Mouse (Mus musculus): ENCODE results near the gene Schip1. TPM values are rescaled to one million over a fixed set of nuclear protein-coding genes. Genes with fewer than 3 reads are reported as not detected.

Gene Schip1
- polyA plus RNA-seq, 1 experiment from 2014 or later: 108 TPM

DNA sequence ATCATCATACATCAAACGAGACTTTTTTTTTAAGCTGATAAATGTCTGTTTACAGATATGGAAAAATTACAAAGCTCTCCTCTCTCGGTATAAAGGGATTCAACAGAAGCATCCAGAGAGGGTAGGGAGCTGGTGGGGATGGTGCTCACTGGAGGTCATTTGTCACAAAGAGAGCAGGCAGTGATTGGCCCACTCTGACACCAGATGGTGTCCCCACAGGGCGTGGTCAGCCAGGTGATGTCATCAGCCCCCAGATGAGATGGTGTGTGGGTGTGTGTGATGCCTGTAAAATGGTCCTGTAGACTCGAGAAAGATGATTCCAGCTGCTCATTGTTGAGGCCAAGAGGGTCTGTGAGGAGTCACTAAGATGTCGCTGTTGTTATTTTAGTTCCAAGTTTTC, 554.5 kb downstream of the Schip1 start:
- H3K36me3 ChIP-seq: peaks cover 29% of the 10 kb centered on the region; the same call in 1 of the 2 replicates
- peaks cover 7% of the 10 kb centered on the region; the same call in 1 of the 2 replicates for H3K4me1 ChIP-seq
- peaks cover 16% of the 10 kb centered on the region; the same call in 1 of the 2 replicates for H3K27me3 ChIP-seq
- no peak overlapping the region for H3K9ac ChIP-seq (replicated peaks)
- ATAC-seq (ENCODE audit: low FRiP score, low read depth): no peak
- H3K4me2 ChIP-seq (replicated peaks): no peak overlapping the region
- H3K9me3 ChIP-seq: no peaks in the 10 kb centered on the region
- H3K4me3 ChIP-seq: no peak overlapping the region
- H3K27ac ChIP-seq (replicated peaks): no peak overlapping the region
- WGBS: 80% methylated on average over 5 of the region's 5 CpGs

DNA sequence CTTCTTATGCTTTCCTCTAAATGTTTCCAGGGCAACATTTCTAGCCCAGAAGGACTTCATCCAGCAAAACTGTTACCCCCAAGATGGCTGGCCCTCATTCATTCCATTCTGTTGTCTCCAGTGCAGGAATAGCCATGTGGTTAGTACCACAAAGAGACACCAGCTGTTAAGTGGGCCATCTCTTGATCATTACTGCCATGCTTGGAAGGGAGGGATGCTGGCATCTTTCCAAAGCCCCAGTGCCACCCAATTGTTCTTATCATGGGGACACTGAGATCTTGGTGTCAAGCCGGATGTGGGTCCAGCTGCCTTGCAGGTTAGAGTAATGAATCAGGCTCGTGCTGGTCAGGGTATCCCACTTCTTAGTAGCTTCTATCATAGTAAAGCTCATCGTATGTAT, 557.4 kb downstream of the Schip1 start:
- Histone ChIP-seq H3K36me3 (peaks cover 46% of the 10 kb centered on the region), H3K9ac (replicated peaks) (no peak overlapping the region), H3K27me3 (0 out of 2 replicates have a peak, but pooled peaks cover 6% of the 10 kb centered on the region), H3K27ac (replicated peaks) (no peak overlapping the region), H3K9me3 (no peaks in the 10 kb centered on the region), H3K4me3 (no peak overlapping the region), H3K4me2 (replicated peaks) (no peak overlapping the region), H3K4me1 (no peaks in the 10 kb centered on the region)
- no peak for ATAC-seq (ENCODE audit: low FRiP score, low read depth)
- 93% methylated on average over 3 of the region's 3 CpGs for whole genome bisulfite sequencing

GRCm38 (mm10) chr3:68623036-68623435, 558.4 kb downstream of the Schip1 start:
- Histone ChIP-seq H3K9me3 (no peaks in the 10 kb centered on the region), H3K27ac (replicated peaks) (no peak overlapping the region), H3K27me3 (0 out of 2 replicates have a peak, but pooled peaks cover 4% of the 10 kb centered on the region), H3K4me3 (no peak overlapping the region), H3K4me1 (no peaks in the 10 kb centered on the region), H3K9ac (replicated peaks) (no peak overlapping the region), H3K4me2 (replicated peaks) (no peak overlapping the region), H3K36me3 (peaks cover 50% of the 10 kb centered on the region)
- WGBS: 89% methylated on average over 5 of the region's 5 CpGs
- no peak for ATAC-seq (ENCODE audit: low FRiP score, low read depth)

DNA sequence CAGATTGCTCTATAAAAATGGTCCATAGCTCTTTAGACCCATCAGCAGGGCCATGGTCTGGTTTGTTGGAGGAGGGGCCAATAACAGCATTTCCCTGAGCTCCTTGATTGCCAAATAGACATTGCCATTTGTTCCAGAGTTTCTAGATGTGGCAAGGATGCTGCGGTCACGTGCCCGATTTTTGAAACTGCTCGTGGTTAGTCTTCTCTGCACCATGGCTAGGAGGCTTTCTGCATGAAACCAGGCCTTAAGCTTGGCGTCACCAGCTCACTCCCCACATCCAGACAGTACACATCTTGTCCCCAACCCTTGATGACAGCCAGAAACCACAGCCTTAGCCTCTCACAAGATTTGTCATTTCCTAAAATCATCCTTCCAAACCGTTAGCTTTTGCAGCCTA, 559.9 kb downstream of the Schip1 start:
- Histone ChIP-seq H3K27me3 (no peaks in the 10 kb centered on the region), H3K4me2 (replicated peaks) (no peak overlapping the region), H3K27ac (replicated peaks) (no peak overlapping the region), H3K9ac (replicated peaks) (no peak overlapping the region), H3K4me1 (no peaks in the 10 kb centered on the region), H3K9me3 (no peaks in the 10 kb centered on the region), H3K4me3 (no peak overlapping the region), H3K36me3 (peaks cover 50% of the 10 kb centered on the region)
- WGBS: 94% methylated on average over 6 of the region's 6 CpGs
- ATAC-seq (ENCODE audit: low FRiP score, low read depth): no peak

DNA sequence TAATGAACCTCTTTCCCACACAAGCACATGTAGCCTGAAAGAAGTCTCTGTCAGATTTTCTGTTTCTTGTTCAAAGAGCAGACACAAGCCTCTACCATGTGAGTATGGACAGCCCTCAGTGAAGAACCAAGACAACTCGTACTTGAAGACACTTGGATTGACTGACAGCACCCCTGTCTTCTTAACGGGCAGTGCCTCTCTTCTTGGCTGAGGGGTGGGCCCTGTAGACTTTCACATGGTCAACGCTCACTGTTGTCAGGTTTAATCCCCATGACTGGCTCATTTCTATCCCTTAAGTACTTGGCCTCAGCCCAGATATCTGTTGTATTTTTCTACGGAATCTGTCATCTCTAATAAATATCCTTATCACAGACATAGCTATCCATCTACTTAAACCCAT, 565.7 kb downstream of the Schip1 start:
- WGBS: 65% methylated on average over 4 of the region's 4 CpGs

DNA sequence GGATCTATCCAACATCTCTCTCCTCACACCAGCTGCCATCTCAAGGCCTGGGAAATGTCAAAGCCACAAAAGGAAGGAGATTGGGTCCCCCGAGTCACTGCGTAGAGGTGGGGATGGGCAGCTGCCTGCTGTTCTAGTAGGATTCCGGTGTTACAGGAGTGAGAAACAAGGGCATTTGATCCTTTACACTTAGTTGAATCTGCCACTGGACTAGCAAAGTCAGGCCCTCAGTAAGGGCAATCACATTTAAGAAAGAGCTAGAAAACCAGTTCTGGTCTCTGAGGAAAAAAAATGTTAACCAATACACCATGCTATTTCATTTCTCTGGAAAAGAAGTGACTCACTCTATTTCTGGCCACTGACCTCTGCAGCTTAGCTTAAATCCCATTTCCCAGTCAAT, 566.2 kb downstream of the Schip1 start:
- 71% methylated on average over 3 of the region's 3 CpGs for WGBS
- Histone ChIP-seq H3K4me1 (no peaks in the 10 kb centered on the region), H3K9ac (replicated peaks) (no peak overlapping the region), H3K27ac (replicated peaks) (no peak overlapping the region), H3K9me3 (no peaks in the 10 kb centered on the region), H3K4me3 (no peak overlapping the region), H3K4me2 (replicated peaks) (no peak overlapping the region), H3K27me3 (no peaks in the 10 kb centered on the region), H3K36me3 (peaks cover 15% of the 10 kb centered on the region)
- no peak for ATAC-seq (ENCODE audit: low FRiP score, low read depth)

More for the DNA sequence above, 565.7 kb downstream of the Schip1 start:
- Histone ChIP-seq H3K27me3 (no peaks in the 10 kb centered on the region), H3K9ac (replicated peaks) (no peak overlapping the region), H3K27ac (replicated peaks) (no peak overlapping the region), H3K4me1 (no peaks in the 10 kb centered on the region), H3K4me3 (no peak overlapping the region), H3K9me3 (no peaks in the 10 kb centered on the region), H3K36me3 (peaks cover 19% of the 10 kb centered on the region), H3K4me2 (replicated peaks) (no peak overlapping the region)
- ATAC-seq (ENCODE audit: low FRiP score, low read depth): no peak

DNA sequence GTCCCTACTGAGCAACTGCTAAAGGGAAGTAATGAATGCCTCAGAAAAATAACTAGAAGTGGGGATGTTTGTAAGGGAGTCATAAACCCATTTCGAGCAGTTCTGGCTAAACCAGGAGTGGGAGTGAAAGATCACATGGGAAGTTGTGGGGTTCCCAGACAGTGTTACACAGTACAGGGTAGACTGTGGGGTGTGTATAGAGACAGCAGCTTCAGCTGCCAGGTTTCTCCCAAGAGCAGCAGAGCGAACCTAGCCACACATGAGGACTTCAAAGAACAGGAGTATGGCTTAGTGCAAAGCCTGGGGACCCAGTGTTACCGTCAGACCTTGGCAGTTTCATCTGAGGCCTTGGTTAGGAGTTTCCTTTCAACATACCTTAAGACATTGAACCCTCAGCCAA, 568.1 kb downstream of the Schip1 start:
- WGBS: 80% methylated on average over 3 of the region's 3 CpGs
- no peak for ATAC-seq (ENCODE audit: low FRiP score, low read depth)
- no peaks in the 10 kb centered on the region for H3K9me3 ChIP-seq
- no peak overlapping the region for H3K4me3 ChIP-seq
- H3K9ac ChIP-seq (replicated peaks): no peak overlapping the region
- no peak overlapping the region for H3K4me2 ChIP-seq (replicated peaks)
- H3K4me1 ChIP-seq: no peaks in the 10 kb centered on the region
- no peaks in the 10 kb centered on the region for H3K27me3 ChIP-seq
- no peak overlapping the region for H3K27ac ChIP-seq (replicated peaks)
- H3K36me3 ChIP-seq: peaks cover 1% of the 10 kb centered on the region; the same call in 1 of the 2 replicates

GRCm38 (mm10) chr3:68633577-68633976, 569.0 kb downstream of the Schip1 start:
- H3K4me1 ChIP-seq: peaks cover 3% of the 10 kb centered on the region; the same call in 1 of the 2 replicates
- WGBS: 93% methylated on average over 4 of the region's 4 CpGs
- no peak overlapping the region for H3K4me3 ChIP-seq
- H3K9ac ChIP-seq (replicated peaks): no peak overlapping the region
- H3K9me3 ChIP-seq: no peaks in the 10 kb centered on the region
- no peak overlapping the region for H3K4me2 ChIP-seq (replicated peaks)
- no peaks in the 10 kb centered on the region for H3K27me3 ChIP-seq
- no peak for ATAC-seq (ENCODE audit: low FRiP score, low read depth)
- no peak overlapping the region for H3K27ac ChIP-seq (replicated peaks)
- no peaks in the 10 kb centered on the region for H3K36me3 ChIP-seq

GRCm38 (mm10) chr3:68637960-68638359, 573.4 kb downstream of the Schip1 start:
- no peaks in the 10 kb centered on the region for H3K9me3 ChIP-seq
- ATAC-seq (ENCODE audit: low FRiP score, low read depth): no peak
- WGBS: 10% methylated on average over 7 of the region's 7 CpGs

GRCm38 (mm10) chr3:68638703-68639102, 574.1 kb downstream of the Schip1 start:
- no peak overlapping the region for H3K4me3 ChIP-seq
- no peak overlapping the region for H3K4me2 ChIP-seq (replicated peaks)
- H3K9ac ChIP-seq (replicated peaks): no peak overlapping the region
- H3K27ac ChIP-seq (replicated peaks): no peak overlapping the region
- 77% methylated on average over 1 of the region's 1 CpGs for WGBS
- no peaks in the 10 kb centered on the region for H3K36me3 ChIP-seq
- no peaks in the 10 kb centered on the region for H3K27me3 ChIP-seq
- H3K4me1 ChIP-seq: peaks cover 3% of the 10 kb centered on the region; the same call in 1 of the 2 replicates
- no peak for ATAC-seq (ENCODE audit: low FRiP score, low read depth)
- no peaks in the 10 kb centered on the region for H3K9me3 ChIP-seq

More at GRCm38 (mm10) chr3:68637960-68638359, 573.4 kb downstream of the Schip1 start:
- no peak overlapping the region for H3K4me2 ChIP-seq (replicated peaks)
- H3K4me3 ChIP-seq: no peak overlapping the region
- H3K36me3 ChIP-seq: no peaks in the 10 kb centered on the region
- no peak overlapping the region for H3K27ac ChIP-seq (replicated peaks)
- H3K9ac ChIP-seq (replicated peaks): no peak overlapping the region
- H3K4me1 ChIP-seq: peaks cover 3% of the 10 kb centered on the region; the same call in 1 of the 2 replicates
- no peaks in the 10 kb centered on the region for H3K27me3 ChIP-seq

DNA sequence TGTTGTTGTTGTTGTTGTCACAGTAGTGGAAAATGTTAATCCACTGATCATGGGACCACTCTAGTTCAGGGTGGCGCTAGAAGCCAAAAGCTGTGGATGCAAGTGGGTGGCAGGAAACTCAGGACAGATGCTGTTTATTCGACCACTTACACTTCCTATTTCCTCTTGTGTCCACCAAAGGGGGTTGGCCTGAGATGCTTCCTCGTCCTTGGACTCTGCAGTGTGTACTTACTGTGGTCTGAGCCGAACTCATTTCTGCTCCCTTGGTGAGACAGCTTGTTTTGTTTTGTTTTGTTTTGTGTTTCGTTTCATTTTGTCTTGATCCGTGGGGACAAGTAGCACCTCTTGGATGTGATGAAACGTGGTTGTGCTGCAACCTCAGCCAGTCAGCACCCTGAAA, 578.3 kb downstream of the Schip1 start:
- WGBS: 85% methylated on average over 7 of the region's 7 CpGs
- Histone ChIP-seq H3K4me1 (peaks cover 3% of the 10 kb centered on the region; the same call in 1 of the 2 replicates), H3K4me3 (no peak overlapping the region), H3K9me3 (no peaks in the 10 kb centered on the region), H3K27me3 (no peaks in the 10 kb centered on the region), H3K27ac (replicated peaks) (no peak overlapping the region), H3K36me3 (no peaks in the 10 kb centered on the region), H3K4me2 (replicated peaks) (no peak overlapping the region), H3K9ac (replicated peaks) (no peak overlapping the region)
- ATAC-seq (ENCODE audit: low FRiP score, low read depth): no peak

GRCm38 (mm10) chr3:68646387-68647130, 582.0 kb downstream of the Schip1 start:
- Histone ChIP-seq H3K4me3 (no peak overlapping the region), H3K27me3 (no peaks in the 10 kb centered on the region), H3K36me3 (no peaks in the 10 kb centered on the region), H3K4me2 (replicated peaks) (no peak overlapping the region), H3K9me3 (no peaks in the 10 kb centered on the region), H3K9ac (replicated peaks) (no peak overlapping the region), H3K4me1 (no peaks in the 10 kb centered on the region), H3K27ac (replicated peaks) (no peak overlapping the region)
- ATAC-seq (ENCODE audit: low FRiP score, low read depth): no peak
- WGBS: 88% methylated on average over 6 of the region's 6 CpGs
